In the genomic region with DNA sequence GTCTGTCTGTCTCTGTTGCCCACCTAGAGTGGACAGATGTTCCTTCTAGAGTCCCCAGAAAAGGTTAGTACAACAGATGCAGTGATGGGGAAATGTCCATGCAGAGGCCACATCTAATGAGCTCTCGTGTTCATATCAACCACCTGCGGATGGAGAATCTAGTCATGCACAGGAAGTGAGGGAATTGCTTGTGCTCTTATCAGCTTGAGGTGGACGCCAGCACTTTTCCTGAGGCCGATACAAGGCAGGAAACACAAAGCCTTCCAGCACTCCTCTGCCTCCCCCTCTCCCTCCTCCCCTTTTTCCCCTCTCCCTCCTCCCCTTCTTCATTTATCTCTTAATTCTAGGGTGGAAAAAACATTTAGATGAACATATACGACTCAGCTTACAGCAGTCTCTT, we compare ENCODE assay signal across 17 mouse cellular contexts.
"Had no signal": no experiment of that assay in that cellular context is flagged by ENCODE, and none has a peak within 500 bp of the region (broad histone marks: within the 10 kb centered on the region; RNA-seq: fewer than 3 reads in every experiment).

No protein-coding gene starts in this region.

- H3K9me3 ChIP-seq: limb, embryonic 12.5 days; limb, embryonic 15.5 days had no signal

- H3K27me3 ChIP-seq: limb, embryonic 12.5 days; limb, embryonic 15.5 days had no signal

- H3K4me1 ChIP-seq: limb, embryonic 15.5 days had no signal

- H3K27ac ChIP-seq: limb, embryonic 12.5 days; limb, embryonic 15.5 days; liver, embryonic 14.5 days; macrophage had no signal

- H3K4me3 ChIP-seq: limb, embryonic 12.5 days; limb, embryonic 15.5 days had no signal

- H3K9ac ChIP-seq: limb, embryonic 12.5 days; limb, embryonic 15.5 days; liver, embryonic 14.5 days; liver, postnatal 0 days; lung, embryonic 14.5 days had no signal

- H3K4me2 ChIP-seq: limb, embryonic 12.5 days; limb, embryonic 15.5 days; liver, embryonic 11.5 days; lung, embryonic 14.5 days; midbrain, embryonic 11.5 days had no signal

- DNase-seq: kidney, adult 9 months; kidney, postnatal 14 days; kidney, postnatal 4 days; left cerebral cortex, postnatal 4 days; liver, postnatal 0 days; lung, embryonic 14.5 days; midbrain, embryonic 14.5 days; right cerebral cortex, postnatal 25 days; thymus, adult 18-20 months; thymus, postnatal 4 days had no signal

- H3K36me3 ChIP-seq: limb, embryonic 12.5 days; limb, embryonic 15.5 days had no signal

- ATAC-seq: liver, postnatal 0 days; lung, postnatal 0 days had no signal
